Mouse (Mus musculus): ENCODE results near the gene Zfp704.

Zfp704 gene

DNA sequence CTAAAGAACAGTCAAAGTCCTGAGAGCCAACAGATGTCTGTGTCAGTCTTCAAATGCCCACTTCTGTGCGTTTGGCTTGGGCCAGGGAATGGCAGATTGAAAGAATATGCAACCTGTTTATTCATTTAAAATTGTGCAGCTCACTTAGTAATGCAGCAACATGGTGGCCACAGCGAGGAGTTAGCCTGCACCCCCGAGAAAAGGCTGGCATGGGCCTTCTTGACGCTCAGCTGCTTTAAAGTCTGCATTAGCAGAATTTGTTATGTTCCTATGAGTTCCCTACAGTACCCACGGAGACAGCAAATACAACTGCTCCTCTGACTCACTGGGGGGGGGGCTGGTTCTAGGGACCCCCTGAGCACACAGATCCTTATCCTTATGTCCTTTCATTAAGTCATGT lies 184.2 kb downstream of the Zfp704 start:
- DNase-seq (ENCODE audit: low read depth, low spot score) = no peak

DNA sequence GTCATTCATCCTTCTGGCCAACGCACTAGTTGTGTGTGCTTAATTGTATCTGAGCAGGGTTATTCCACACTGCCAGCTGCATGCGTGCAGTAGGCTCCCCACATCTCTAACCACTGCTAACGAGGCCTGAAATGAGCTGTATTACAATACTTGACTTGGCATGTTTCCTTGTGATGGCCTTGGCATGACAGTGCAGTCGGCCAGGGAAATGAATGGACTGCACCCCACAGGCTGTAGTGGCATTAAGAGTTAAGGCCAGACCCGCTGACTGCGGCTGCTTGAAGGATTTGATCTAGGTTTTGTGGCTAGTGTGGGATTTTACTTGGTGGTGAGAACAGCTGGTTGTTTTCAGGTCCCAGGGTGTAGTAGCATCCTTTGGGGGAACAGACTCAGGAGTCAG lies 185.2 kb downstream of the Zfp704 start:
- DNase-seq (ENCODE audit: low read depth, low spot score) = no peak

DNA sequence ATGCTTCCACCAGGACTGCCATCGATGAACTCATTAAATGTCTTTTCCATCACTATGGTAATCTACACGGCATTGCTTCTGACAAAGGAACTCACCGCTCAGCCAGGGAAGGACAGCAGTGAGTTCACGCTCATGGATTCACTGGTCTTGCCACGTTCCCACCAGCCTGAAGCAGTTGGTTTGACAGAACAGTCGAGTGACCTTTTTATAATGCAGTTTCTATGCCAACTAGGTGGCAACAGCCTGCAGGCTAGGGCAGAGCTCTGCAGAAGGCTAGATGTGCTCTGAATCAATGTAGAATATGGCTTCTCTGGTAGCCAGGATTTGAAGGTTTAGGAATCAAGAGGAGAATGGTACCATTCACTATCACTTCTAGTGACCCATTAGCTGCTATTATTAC lies 186.2 kb downstream of the Zfp704 start:
- no peak for DNase-seq (ENCODE audit: low read depth, low spot score)

DNA sequence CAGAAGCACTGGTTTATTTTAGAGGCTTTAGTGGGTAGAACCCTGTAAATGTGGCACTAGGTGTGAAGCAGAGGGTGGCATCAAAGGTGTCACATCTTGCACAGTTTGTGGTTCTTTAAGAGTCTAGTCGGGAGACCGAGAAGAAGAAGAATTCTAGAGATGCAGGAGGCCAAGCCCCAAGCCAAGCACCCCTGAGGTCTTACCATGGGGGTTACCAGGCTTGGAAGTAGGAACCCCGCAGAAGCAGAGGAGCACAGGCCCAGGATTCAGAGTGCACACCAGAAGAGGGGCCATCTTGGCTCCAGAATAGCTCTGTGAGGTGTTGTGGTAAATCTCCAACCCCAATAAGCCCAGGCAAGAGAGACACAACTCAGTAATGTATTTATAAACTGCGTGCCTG lies 201.0 kb downstream of the Zfp704 start:
- DNase-seq (ENCODE audit: low read depth, low spot score) = no peak

DNA sequence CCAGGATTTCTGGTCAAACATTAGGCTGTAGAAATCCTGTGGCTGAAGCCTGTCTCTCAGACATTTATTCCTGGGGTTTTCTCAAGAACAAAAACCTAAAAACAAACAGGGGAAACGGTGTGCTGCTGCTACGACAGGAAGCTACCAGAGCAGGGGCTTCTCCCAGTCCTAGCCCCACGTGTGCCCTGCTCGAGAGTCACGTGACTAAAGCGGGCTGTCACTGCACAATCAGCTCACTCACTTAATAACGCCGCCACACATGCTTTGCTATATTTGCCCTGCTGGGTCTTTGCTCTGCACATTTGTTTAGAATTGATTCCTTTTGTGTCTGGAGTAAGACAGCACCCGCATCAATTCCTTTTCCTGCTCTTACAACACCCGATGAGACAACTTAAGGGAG lies 202.1 kb downstream of the Zfp704 start:
- DNase-seq (ENCODE audit: low read depth, low spot score) = no peak

DNA sequence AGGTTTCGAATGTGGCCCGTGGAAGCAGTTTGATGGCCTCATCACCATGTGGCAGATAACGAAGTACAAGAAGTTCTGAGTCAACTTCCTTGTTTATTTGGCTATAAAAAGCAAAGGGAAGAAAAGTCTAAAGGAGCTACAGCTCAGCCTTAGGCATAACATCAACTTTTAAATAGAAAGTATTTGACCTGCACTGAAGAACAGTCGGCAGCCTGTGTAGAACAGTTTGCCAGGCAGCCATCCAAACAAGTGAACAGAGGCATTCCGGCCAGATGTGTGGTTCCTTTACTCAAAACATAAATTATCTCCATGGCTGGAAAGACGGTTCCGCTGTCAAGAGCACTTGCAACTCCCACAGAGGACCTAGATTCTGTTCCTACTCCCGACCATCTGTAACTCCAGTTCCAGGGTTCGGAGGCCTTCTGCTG lies 202.8 kb downstream of the Zfp704 start:
- no peak for DNase-seq (ENCODE audit: low read depth, low spot score)

DNA sequence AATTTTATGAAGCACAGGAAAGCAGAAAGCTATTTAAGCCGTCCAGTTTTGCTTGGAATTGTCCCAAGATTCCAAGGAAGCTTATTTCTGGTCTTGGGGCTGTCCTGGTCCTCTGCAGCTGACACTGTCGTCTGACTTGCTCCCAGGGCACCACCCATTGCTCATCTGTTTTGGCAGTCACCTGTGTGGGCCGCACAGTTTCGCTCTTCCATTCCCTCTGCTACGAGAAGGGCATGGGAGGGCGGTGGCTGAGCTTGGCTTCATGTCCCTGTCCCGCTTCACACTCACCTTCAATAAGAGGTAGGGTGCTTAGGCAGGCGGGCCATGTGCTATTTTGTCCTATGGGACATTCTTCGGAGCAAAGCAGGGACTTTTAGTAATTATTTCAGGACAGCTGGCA lies 204.5 kb downstream of the Zfp704 start:
- DNase-seq (ENCODE audit: low read depth, low spot score) = no peak

DNA sequence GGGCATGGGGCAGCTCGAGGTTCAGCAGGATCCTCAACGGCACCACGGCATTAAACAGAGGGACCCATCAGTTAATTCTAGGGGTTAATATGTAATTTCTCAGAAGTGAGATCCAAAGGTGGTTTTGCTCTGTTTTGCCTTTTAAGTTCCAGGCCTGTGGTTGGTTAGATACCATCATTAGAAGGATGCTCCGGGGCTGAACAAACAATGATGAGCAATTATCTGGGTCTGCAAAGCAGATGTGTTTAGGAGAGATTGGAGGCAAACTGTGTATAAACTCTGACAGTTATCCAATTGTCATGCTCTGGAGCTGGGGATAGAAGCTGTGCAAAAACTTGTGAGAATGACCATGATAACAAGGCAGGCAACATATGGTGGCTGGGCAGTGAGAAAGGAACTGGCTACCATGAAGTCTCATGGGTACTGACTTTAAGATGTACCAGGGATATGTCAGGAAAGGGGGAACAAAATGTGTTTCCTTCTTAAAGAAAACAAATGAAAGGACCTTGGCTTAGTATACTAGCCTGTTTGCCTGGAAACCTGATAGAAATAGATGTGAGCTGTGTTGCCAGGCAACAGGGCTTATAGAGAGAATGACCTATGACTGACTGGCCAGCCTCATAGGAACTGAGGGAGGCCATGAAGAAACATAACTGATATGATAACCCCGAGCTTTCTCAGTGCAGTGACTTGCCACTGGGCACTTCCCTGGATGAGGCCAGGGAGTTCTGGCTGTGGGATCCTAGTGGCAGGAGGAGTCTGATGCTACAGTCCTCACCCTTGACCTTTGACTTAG lies 206.4 kb downstream of the Zfp704 start:
- no peak for DNase-seq (ENCODE audit: low read depth, low spot score)

DNA sequence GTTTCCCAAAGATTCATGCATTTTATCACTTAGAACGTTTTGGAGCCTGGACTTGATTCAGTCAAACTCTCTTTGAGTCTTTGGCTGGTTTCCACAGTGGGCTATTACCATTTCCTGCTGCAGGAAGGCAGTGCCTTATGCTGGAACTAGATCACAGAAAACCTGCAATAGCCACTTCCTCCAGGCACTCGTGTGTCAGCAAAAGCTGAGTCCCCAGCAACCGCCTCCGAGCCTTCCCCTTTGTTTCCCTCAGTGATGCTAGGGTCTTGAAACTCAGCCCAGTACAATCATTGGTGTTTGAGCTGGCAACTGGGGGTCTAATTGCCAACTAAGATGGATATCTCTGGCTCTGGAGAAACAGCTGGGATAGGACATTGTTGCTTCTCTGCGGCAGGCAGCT lies 207.0 kb downstream of the Zfp704 start:
- DNase-seq (ENCODE audit: low read depth, low spot score) = no peak

DNA sequence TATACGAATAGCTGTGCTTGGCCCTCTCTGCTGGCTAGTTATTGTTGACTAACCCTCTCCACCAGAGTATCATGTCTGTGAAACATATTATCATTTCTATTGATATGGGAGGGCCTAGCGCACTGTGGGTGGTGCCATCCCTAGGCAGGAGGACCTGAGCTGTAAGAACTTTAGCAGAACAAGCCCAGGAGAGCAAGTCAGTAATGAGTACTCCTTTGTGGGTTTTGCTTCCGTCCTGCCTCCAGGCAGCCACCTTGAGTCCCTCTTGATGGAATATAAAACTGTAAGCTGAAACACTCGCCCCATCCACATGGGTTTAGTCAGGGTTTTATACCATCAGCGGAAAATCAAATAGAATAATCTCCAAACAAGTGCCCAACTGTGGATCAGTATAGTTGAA lies 207.5 kb downstream of the Zfp704 start:
- DNase-seq (ENCODE audit: low read depth, low spot score) = no peak

DNA sequence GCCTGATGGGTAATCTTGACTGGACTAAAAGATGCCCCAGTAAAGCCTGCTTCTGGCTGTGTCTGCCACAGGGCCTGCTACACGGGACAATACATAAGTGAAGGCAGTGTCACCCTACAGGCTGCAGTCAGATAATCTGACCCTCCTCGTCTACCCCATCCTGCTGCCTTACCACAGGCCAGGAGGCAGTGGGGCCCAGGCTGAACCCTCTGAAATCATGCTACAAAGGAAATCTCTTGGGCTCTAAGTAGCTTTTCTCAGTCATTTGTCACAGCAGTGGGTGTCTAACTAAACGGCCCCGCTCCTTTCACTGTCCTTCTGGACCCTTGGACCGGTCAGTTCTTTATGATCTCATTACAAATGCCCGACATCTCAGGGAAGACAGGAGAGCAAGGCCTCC lies 208.2 kb downstream of the Zfp704 start:
- no peak for DNase-seq (ENCODE audit: low read depth, low spot score)

DNA sequence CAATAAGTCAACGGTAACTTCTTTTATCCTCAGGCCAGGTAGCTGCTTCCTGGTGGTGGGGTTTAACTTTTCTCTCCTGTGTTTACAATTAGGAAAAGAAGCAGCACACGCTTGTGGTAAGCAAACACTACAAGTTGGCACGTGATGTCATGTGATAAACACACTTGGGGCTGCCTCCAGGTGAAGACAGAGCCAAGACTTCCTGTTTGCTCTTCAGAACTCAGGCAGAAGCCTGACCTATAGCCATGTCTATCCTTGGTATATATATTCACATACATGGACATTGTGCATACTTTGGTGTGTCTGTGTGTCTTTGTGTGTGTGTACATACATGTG lies 209.0 kb downstream of the Zfp704 start:
- no peak for DNase-seq (ENCODE audit: low read depth, low spot score)

DNA sequence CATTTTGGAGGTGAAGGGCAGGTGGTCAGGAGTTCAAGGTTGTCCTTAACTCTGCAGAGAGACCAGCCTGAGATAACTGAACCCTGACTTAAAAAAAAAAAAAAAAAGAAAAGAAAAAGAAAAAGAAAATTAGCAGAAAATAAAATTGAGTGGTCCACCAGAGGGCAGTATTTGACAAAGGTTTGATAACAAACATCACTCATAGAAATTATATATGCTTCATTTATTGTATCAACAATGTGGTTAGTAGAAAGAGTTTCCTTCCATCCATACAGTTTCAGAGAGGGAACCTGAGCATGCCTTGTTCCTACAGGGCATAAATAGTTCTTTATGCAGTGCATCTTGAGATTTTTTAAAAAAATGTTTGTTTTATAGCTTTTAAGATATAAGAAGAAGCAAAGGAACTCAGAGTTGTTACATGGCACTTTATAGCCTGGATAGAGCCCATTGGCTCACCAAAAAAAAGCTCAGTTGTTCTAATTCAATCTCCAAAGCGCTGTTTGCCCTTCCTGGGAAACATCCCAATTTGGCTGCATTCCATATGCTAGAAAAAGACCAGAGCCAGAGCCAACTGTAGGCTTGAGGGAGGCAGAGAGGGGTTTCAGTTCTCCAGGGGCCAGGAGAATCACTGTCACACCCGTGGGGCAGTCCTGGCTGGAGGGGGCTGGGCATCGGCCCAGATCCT lies 209.5 kb downstream of the Zfp704 start:
- peak; percentile 50 for DNase-seq (ENCODE audit: low read depth, low spot score)

DNA sequence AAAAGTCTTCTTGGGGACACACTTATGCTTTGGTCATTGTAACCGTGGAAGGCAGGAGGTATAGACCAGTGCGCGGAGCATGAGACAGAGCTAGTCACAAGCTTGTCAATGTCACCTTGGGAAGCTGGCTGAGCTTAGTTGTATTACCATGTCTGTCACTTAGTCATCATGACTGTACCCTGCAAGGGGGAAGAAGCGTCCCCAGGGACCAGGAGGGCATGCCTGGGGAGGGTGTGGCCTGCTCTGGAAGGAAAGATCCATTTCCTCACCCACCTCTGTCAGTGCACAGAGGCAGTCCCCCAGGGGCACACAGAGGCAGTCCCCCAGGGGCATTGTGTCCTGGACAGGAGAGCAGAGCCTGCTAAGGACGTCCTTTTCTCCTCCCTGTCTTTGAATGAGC lies 211.6 kb downstream of the Zfp704 start:
- DNase-seq (ENCODE audit: low read depth, low spot score) = no peak

All from retina, postnatal 7 days (tissue).